Mouse (Mus musculus) thymus, postnatal 10 days (tissue): ENCODE results near the gene Cmya5.
A peak's percentile ranks its signal among the peaks of the same experiment; 100 is the strongest.
"Not testable (repeated sequence)": the region's sequence is repeated elsewhere in the genome, so short reads cannot be mapped to it uniquely, and the experiment has no call there.

ENCODE experiments used
- DNase-seq, 2 experiments: peaks; one replicate each; pipeline ENCODE4 v3.0.0; 2021; ENCODE audit warnings: low spot score in 2 of 2

The Cmya5 gene

DNA sequence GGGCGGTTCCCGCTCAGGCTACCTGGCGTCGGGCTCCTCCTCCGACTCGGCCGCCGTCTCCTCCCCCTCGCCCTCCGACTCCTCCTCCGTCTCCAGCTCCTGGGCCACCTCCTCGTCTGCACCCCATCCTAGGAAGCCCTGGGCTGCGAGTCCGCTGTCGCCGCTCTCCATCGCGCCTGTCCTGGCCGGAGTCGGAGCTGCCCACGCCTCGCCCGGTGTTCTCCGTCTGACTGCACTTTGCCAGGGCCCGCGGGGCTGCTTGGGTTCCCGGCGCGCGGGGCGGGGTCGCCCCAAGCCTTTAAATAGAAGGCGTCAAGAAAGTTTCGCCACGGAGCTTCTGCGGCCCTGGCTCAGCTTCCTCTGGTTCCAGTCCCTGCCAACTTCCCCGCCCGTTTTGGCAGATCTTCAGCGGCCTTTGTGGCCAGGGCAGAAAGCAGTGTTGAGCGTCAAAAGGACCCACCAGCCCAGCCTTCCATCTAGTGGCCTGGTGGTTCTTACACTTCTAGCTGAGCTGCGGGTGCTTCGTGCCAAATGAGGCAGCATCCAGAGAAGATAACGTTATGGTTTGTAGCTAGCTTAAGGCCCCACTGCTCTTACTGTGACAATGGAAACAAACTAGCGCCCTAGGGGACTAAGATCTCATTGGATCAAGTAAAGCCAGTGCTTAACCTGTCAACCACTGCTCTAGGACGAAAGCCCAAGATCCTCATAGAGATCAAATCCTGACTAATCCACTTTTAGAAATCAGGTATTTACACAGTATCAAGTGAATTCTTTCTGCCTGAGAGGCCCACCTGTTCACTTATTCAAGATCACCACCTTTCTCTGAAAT, at the start of gene Cmya5:
Gene Cmya5 (minus strand): TSS at position 389 of the 832 bp plus-strand sequence.
- peak; percentile 20 to 22 for DNase-seq

DNA sequence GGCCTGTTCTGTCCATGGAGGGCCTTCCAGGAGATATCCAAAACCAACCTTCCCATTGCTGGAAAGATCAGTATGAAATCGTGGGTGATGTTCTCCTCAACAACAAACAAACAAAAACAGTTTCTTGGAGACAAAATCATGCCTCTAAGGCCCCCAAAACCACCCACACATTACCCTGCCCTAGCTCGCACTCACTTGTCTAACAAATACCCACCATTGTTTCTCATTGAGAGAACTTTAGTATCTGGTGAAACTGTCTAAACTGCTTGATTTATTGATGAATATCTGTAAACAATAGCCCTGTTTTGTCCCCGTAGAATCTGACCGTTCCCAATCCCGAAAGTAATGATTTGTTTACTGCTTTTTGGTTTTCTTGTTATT, 48.1 kb upstream of the Cmya5 start:
- no peak for DNase-seq

- peak; percentile 88 to 91 for DNase-seq
These were observed 47.5 kb upstream of the Cmya5 start, which contains the start of gene Tent2 for GRCm38 (mm10) chr13:93191831-93192645. Tent2 (minus strand) TSS chr13:93192385.

- DNase-seq = no peak
These were observed 44.9 kb upstream of the Cmya5 start for GRCm38 (mm10) chr13:93189416-93189815.

DNA sequence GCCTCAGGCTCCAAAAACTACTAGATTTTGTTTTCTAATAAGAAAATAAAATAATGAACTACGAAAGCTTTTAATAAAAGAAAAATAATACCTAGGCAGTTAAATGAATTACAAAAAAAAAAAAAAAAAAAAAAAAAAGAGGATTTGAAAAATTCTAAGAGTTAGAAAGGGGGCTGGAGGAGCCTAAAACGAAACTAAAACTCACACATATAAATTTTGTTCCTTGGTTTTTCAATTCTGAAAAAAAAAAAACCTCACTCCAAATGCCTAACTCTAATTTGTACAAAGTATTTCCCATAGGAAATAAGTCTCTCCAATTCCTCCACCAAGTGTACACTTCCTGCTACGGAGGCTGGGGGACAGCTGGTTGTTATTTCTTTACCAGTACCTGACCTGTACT, 44.2 kb upstream of the Cmya5 start:
- DNase-seq = no peak

DNA sequence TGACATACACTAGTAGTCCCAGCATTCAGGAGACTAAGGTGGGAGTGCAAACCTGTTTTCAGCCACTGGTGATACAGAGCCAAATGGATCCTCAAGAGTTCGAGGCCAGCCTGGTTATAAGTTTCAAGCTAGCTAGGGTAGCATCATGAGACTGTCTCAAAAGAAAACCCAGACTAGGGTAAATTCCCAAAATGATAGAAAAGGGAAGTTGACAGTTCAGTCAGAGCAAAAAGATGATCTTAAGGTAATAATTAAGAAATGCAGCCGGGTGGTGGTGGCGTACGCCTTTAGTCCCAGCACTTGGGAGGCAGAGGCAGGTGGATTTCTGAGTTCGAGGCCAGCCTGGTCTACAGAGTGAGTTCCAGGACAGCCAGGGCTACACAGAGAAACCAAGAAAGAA, 43.3 kb upstream of the Cmya5 start:
- not testable (repeated sequence) for DNase-seq

GRCm38 (mm10) chr13:93180351-93180750, 35.8 kb upstream of the Cmya5 start:
- DNase-seq = no peak

DNA sequence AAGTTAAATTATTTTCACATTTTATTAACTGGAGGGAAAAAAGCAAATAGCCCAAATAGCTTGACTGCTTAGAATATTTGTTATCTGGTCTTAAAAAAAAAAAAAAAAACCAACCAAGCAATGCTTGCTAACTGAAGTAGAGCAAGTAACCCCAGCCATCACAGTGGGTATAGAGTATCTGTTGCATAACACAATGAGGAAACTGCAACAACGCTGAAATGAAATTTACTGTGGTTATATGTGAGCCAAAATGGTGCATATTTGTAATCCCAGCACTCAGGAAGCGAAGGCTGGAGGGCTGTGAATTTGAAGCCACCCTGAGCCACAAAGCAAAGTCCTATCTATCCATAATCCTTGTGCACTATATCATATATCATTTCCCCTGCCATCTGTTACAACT, 35.0 kb upstream of the Cmya5 start:
- no peak for DNase-seq

DNA sequence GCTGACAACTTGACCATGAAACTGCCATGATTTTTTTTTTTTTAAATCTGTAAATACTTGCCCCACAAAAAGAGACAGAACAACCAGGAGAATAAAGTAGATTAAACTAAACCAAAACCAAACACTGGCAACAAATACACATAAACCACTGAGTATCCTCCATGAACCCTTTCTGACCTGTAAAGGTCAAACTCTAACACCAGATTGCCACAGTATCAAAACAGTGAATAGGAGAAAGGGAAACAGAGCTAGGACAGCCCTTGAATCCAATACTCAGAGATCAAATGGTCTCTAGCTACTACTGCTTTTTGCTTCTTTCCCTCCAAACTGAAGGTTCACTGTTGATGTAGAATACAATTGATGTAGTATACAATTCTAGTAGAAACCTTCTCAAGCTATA, 33.0 kb upstream of the Cmya5 start:
- no peak for DNase-seq

DNA sequence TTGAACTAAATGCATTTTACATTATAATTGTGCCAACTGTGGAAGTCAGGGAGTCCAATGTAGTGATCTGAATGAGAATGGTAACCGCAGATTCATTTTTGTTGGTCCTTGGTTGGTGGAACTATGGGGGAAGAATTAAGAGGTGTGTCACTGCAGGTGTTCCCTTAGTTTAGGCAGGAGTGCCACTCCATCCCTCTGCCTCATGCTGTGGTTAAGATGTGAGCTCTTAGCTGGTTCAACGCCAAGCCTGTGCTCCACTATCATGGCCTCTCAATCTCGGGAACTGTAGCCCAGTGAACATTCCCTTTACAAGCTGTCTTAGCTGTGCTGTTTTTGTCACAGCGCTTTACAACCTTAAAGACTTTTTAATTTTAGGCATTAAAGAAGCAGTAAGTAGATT, 18.8 kb upstream of the Cmya5 start:
- no peak for DNase-seq

- no peak for DNase-seq
These were observed 17.9 kb upstream of the Cmya5 start for GRCm38 (mm10) chr13:93162456-93162855.

DNA sequence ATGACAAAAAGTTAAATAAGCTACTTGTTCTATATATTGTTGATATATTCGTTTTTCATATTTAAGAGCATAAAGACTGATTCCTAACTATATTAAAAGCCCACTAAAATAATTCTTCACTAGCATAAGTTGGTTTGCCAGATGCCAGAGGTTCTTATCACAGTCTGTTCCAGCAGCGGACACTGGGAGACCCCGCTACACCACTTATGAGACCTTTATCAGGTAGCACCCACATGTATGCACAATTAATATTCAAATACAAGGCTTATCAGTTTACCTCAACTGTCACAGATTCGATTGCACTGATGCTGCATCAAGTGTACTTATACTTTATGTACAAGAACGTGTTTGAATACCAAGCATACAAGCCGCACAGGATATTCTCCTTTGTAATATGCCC, 13.7 kb upstream of the Cmya5 start:
- no peak for DNase-seq

- no peak for DNase-seq
These were observed 8.8 kb upstream of the Cmya5 start for GRCm38 (mm10) chr13:93153280-93153679.

- DNase-seq = no peak
These were observed 673 bp downstream of the Cmya5 start for GRCm38 (mm10) chr13:93143819-93144283.

DNA sequence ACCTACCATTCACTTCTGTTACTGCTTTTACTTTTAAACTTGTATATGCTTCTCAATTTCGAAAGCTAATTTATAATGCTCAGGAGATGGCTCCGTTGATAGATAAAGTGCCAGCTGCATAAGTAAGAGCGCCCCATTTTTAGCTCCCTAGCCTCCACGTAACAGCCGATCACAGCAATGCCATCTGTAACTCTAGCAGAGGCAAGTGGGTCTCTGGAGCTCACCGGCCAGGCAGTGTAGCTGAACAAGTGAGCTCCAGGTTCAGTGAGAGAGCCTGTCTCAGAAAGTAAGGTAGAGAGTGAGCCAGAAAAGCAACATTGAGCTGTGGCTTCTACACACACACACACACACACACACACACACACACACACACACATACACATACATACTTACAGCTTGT, 3.3 kb downstream of the Cmya5 start:
- no peak for DNase-seq

DNA sequence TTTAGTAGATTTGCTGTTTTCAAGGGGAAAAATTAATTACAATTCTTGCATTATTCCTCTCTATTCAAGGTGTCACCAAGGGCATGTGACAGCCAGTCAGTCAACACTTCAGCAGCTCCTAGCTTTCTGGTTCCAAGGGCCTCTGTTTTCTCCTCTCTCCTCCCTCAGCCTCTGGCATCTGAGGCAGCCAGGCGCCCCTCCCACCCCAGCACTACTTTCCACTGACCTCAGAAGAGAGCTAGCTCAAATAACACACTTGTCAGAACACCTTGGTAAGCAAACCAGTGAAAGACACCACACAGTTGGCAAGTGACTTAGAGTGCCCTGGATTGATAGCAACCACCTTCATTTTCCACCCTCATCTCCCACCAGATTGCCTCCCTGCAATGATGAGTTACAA, 6.5 kb downstream of the Cmya5 start:
- no peak for DNase-seq

DNA sequence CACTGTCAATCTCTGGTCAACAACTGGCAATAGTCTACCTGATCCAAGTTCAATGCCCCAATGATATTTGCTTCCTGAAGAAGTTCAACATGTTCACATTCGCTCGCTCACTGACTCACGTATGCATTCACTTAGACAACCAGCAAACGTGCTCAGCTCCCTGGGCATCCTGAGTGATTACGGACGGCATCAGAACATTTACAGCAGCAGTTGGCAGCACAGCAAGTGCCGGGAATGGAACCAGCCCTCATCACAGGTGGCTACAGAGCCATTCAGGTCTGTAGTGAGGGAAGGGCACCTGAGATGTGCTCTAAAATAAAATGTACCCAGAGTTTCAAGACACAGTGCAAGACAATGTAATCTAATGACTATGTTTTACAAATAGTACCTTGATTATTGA, 7.4 kb downstream of the Cmya5 start:
- DNase-seq = no peak

GRCm38 (mm10) chr13:93136251-93136650, 8.3 kb downstream of the Cmya5 start:
- no peak for DNase-seq

DNA sequence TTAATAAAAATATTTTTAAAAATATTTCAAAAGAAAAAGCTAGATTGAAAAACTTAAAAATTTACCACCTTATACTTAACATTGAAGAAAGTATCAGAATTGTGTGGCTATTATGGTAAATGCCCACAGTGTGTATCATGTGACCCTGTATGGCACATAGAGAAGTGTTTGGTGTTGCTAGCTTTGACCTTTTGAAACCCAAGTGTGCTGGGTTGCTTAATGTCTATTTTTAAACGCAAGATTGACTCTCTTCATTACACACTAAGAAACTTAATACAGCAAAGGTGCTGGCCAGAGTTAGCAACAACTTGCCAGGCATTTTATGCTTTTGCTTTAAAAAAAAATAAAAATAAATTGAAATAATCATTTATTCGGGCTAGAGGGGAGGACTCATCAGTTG, 9.0 kb downstream of the Cmya5 start:
- no peak for DNase-seq

- no peak for DNase-seq
These were observed 13.8 kb downstream of the Cmya5 start for GRCm38 (mm10) chr13:93130674-93131073.

- DNase-seq = no peak
These were observed 15.6 kb downstream of the Cmya5 start for GRCm38 (mm10) chr13:93128961-93129360.

DNA sequence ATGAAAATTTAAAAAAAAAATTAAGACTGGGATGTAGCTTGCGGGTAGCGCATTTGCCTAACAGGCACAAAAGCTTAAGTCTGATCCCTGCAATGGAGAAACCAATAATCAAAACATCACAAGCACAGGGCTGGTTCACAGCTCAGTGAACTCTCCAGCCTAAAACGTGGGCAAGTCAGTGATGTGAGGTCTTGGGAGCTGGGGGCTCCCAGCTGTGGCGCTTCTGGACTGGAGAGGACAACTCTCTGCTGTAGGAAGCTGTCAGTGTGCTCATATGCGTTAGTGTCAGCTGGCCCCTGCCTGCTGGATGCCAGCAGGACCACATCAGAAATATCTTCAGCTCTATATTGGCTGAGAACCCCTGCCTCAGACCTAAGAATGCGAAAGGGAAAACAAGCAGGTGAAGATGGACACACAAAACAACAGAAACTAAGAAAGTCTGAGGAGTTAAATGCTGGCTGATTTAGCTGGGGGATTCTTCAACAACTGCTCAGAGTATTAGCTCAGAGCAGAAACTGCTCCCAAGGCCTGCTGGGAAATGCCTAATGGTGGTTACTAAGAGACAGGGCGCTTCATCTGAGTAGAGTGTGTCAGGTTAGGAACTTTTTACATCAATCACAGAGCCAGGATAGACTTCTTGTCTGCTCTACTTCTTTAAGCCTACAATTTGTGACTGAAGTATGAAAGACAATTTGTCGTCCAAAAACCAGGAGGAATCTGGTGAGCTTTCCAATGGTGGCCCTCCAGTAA, 16.2 kb downstream of the Cmya5 start:
- no peak for DNase-seq
